Mouse (Mus musculus) CH12.LX (cell line): ENCODE data around the gene Cd2. TPM values are rescaled to one million over a fixed set of nuclear protein-coding genes. Genes with fewer than 3 reads are reported as not detected.

Experiments used
- DNase-seq: peaks from one replicate; pipeline ENCODE4 v3.0.0-alpha.2; 2013; ENCODE audit errors: extremely low read depth
- H3K27ac ChIP-seq: 2 replicates; pipeline ENCODE4 v1.5.1; 2012; ENCODE audit warnings: low read depth, mild to moderate bottlenecking, control low read depth, moderate library complexity; ENCODE audit not compliant: insufficient read depth
- H3K27me3 ChIP-seq: replicated peaks from 2 replicates; pipeline ENCODE3; 2012; ENCODE audit warnings: inconsistent platforms
- H3K36me3 ChIP-seq, 2 experiments: replicated peaks in 1 of 2; 2 replicates each; pipeline versions ENCODE3 to v1.6.1; 2012; ENCODE audit warnings: inconsistent platforms in 1 of 2, low read length in 1 of 2, mild to moderate bottlenecking in 1 of 2, mixed read lengths in 1 of 2, moderate library complexity in 1 of 2; ENCODE audit not compliant: control insufficient read depth in 1 of 2, insufficient read depth in 1 of 2
- H3K4me1 ChIP-seq, 2 experiments: 2 replicates each; pipeline ENCODE4 v1.6.1; 2012; ENCODE audit warnings: inconsistent platforms in 1 of 2, moderate library complexity in 1 of 2; ENCODE audit not compliant: insufficient read depth in 2 of 2, control insufficient read depth in 1 of 2
- H3K4me2 ChIP-seq: 2 replicates; pipeline ENCODE4 v1.6.1; 2012; ENCODE audit warnings: low read depth, mild to moderate bottlenecking, control low read depth; ENCODE audit not compliant: poor library complexity, insufficient read depth, severe bottlenecking
- H3K4me3 ChIP-seq, 3 experiments: fragments of 150-350 bp in 1 of 3; sonication (generic) in 1 of 3; replicated peaks in 1 of 3; 2 replicates each; pipeline versions ENCODE3 to v1.5.1; 2011 to 2012; ENCODE audit warnings: low read depth in 2 of 3, low read length in 2 of 3, mild to moderate bottlenecking in 2 of 3, moderate library complexity in 2 of 3, control low read depth in 1 of 3, improper control_type of control experiment in 1 of 3, inconsistent platforms in 1 of 3, mixed read lengths in 1 of 3; ENCODE audit not compliant: poor library complexity in 1 of 3
- H3K79me2 ChIP-seq: replicated peaks from 2 replicates; pipeline ENCODE4 v1.6.1; 2012; ENCODE audit warnings: mild to moderate bottlenecking, moderate library complexity; ENCODE audit not compliant: control insufficient read depth, poor library complexity, insufficient read depth, severe bottlenecking; ENCODE audit errors: extremely low read depth
- H3K9ac ChIP-seq: 2 replicates; pipeline ENCODE4 v1.6.1; 2012; ENCODE audit warnings: low read depth, mild to moderate bottlenecking, control low read depth, moderate library complexity; ENCODE audit not compliant: insufficient read depth
- H3K9me3 ChIP-seq: replicated peaks from 2 replicates; pipeline ENCODE3; 2012; ENCODE audit warnings: low read length, inconsistent platforms, mixed read lengths
- CHD1 ChIP-seq: IDR thresholded peaks from 2 replicates; pipeline ENCODE4 v1.6.1; 2012; ENCODE audit warnings: low read depth, low read length, improper control_type of control experiment, inconsistent platforms
- CHD2 ChIP-seq: IDR thresholded peaks from 2 replicates; pipeline ENCODE4 v1.6.1; 2011; ENCODE audit warnings: low read length, improper control_type of control experiment
- CTCF ChIP-seq, 2 experiments: IDR thresholded peaks in 1 of 2; conservative IDR thresholded peaks in 1 of 2; 2 replicates each; pipeline ENCODE4 v1.5.1; 2011 to 2012; ENCODE audit warnings: low read depth in 2 of 2, low read length in 2 of 2, improper control_type of control experiment in 1 of 2, inconsistent platforms in 1 of 2, mild to moderate bottlenecking in 1 of 2, moderate library complexity in 1 of 2
- E2F4 ChIP-seq: IDR thresholded peaks from 2 replicates; pipeline ENCODE4 v1.6.1; 2011; ENCODE audit warnings: low read depth, low read length, improper control_type of control experiment; ENCODE audit not compliant: insufficient replicate concordance
- ELF1 ChIP-seq: IDR thresholded peaks from 2 replicates; pipeline ENCODE4 v1.6.1; 2014; ENCODE audit warnings: low read depth, mild to moderate bottlenecking, inconsistent platforms, low read length, improper control_type of control experiment
- HCFC1 ChIP-seq: IDR thresholded peaks from 2 replicates; pipeline ENCODE4 v1.6.1; 2012; ENCODE audit warnings: low read depth, mild to moderate bottlenecking, inconsistent platforms, low read length, improper control_type of control experiment
- IRF4 ChIP-seq: IDR thresholded peaks from 2 replicates; pipeline ENCODE4 v1.6.1; 2014; ENCODE audit warnings: low read depth, mild to moderate bottlenecking, inconsistent platforms, low read length, improper control_type of control experiment
- JUN ChIP-seq: IDR thresholded peaks from 2 replicates; pipeline ENCODE4 v1.6.1; 2011; ENCODE audit warnings: low read depth, mild to moderate bottlenecking, low read length, improper control_type of control experiment, moderate library complexity; ENCODE audit not compliant: insufficient read depth
- MAFK ChIP-seq: IDR thresholded peaks from 2 replicates; pipeline ENCODE4 v1.6.1; 2011; ENCODE audit warnings: low read length, improper control_type of control experiment; ENCODE audit not compliant: insufficient replicate concordance
- MAX ChIP-seq: IDR thresholded peaks from 2 replicates; pipeline ENCODE4 v1.6.1; 2011; ENCODE audit warnings: low read length, improper control_type of control experiment
- MAZ ChIP-seq: IDR thresholded peaks from 2 replicates; pipeline ENCODE4 v1.6.1; 2012; ENCODE audit warnings: low read depth, mild to moderate bottlenecking, inconsistent platforms, low read length, improper control_type of control experiment, moderate library complexity
- MXI1 ChIP-seq: IDR thresholded peaks from 2 replicates; pipeline ENCODE4 v1.6.1; 2011; ENCODE audit warnings: mild to moderate bottlenecking, low read depth, low read length, improper control_type of control experiment
- NELFE ChIP-seq: IDR thresholded peaks from 2 replicates; pipeline ENCODE4 v1.6.1; 2011; ENCODE audit warnings: low read depth, low read length, improper control_type of control experiment
- PAX5 ChIP-seq: IDR thresholded peaks from 2 replicates; pipeline ENCODE4 v1.6.1; 2012; ENCODE audit warnings: low read length, inconsistent platforms, mixed read lengths
- POLR2A ChIP-seq: IDR thresholded peaks from 2 replicates; pipeline ENCODE4 v1.6.1; 2011; ENCODE audit warnings: low read depth, mild to moderate bottlenecking, improper control_type of control experiment, low read length
- POLR2AphosphoS2 ChIP-seq: IDR thresholded peaks from 2 replicates; pipeline ENCODE4 v1.6.1; 2011; ENCODE audit warnings: low read depth, low read length, improper control_type of control experiment
- SIN3A ChIP-seq: IDR thresholded peaks from 2 replicates; pipeline ENCODE4 v1.6.1; 2012; ENCODE audit warnings: low read length, improper control_type of control experiment, inconsistent platforms
- SMC3 ChIP-seq: IDR thresholded peaks from 2 replicates; pipeline ENCODE4 v1.6.1; 2011; ENCODE audit warnings: low read depth, low read length, improper control_type of control experiment
- TCF12 ChIP-seq: IDR thresholded peaks from 2 replicates; pipeline ENCODE4 v1.6.1; 2014; ENCODE audit warnings: low read depth, mild to moderate bottlenecking, inconsistent platforms, low read length, improper control_type of control experiment
- USF2 ChIP-seq: conservative IDR thresholded peaks from 2 replicates; pipeline ENCODE4 v1.6.1; 2011; ENCODE audit warnings: low read depth, low read length, improper control_type of control experiment
- ZMIZ1 ChIP-seq: IDR thresholded peaks from 2 replicates; pipeline ENCODE4 v1.6.1; 2012; ENCODE audit warnings: low read depth, mild to moderate bottlenecking, inconsistent platforms, low read length, improper control_type of control experiment
- ZNF384 ChIP-seq: IDR thresholded peaks from 2 replicates; pipeline ENCODE4 v1.6.1; 2012; ENCODE audit warnings: low read depth, low read length, improper control_type of control experiment, inconsistent platforms
- dilution Hi-C: fragments of 300-500 bp; cut with MboI; formaldehyde crosslinking; loops from 2 replicates; pipeline ENCODE4 v1.14.3; 2020; ENCODE audit warnings: low sequenced_read_pairs; ENCODE audit not compliant: extremely low pct_unique_long_range_greater_than_20kb, extremely low pct_ligation_motif_present
- in situ Hi-C: fragments of 300-500 bp; cut with MboI; formaldehyde crosslinking; loops from 3 replicates; pipeline ENCODE4 v1.14.3; 2019; ENCODE audit warnings: low sequenced_read_pairs, low pct_ligation_motif_present, low pct_unique_long_range_greater_than_20kb, mixed read lengths
- polyA plus RNA-seq: library from polyadenylated mRNA; unstranded; fragments of >175 nt; gene quantifications from 2 replicates; pipeline ENCODE4 v1.2.1, GENCODE M21; 2012; ENCODE audit warnings: low read depth; ENCODE audit not compliant: insufficient read length
- total RNA-seq, 2 experiments: library from RNA; depleted of rRNA; stranded (reverse); fragments of 300-350 nt in 1 of 2; fragments of >200 nt in 1 of 2; gene quantifications; 2 replicates each; pipeline ENCODE4 v1.2.3; 2012 to 2014

Gene Cd2
- total and polyA plus RNA-seq, 3 experiments = 9.5 to 35.0 (median 18.0) TPM

DNA sequence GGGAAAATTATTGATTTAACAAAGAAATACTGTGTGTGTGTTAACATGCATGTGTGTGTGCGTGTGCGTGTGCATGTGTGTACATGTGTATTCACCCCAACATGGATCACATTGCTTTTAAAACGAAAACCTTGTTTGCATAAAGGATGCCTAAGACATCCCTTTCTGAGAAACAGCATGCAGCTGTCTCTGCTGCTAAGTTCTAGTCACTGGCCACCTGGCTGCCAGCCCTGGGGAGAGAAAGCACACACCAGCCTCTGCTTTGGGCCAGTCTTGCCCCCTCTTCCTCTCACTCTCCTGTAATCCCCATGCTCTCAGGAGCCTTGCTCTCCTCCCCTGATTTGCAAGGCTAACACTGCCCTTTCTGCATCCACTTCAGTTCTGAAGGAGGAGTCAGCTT is 1.7 kb upstream of the Cd2 start (continued):
- peak; percentile 49; the same call in 1 of the 2 replicates for TF ChIP-seq SIN3A
- no peak for TF ChIP-seq ELF1
- peak; percentile 87 for TF ChIP-seq TCF12
- TF ChIP-seq ZMIZ1 = no peak
- TF ChIP-seq POLR2A = no peak
- TF ChIP-seq POLR2AphosphoS2 = no peak
- TF ChIP-seq MXI1 = peak; percentile 50
- no peak for TF ChIP-seq USF2
- no peak; the same call in 1 of the 2 replicates for TF ChIP-seq SMC3
- no peak for TF ChIP-seq ZNF384
- no peak for TF ChIP-seq PAX5
- no peak for TF ChIP-seq E2F4
- TF ChIP-seq MAX = peak; percentile 55
- TF ChIP-seq MAZ = no peak; the same call in 1 of the 2 replicates
- TF ChIP-seq HCFC1 = no peak
- TF ChIP-seq MAFK = no peak
- TF ChIP-seq CTCF (conservative IDR thresholded peaks at IDR 0.05 in 1 of 2, IDR thresholded peaks at IDR 0.05 in 1 of 2; ENCODE audit: low read depth in 2 of 2, low read length in 2 of 2) = no peak
- no peak; the same call in 1 of the 2 replicates for TF ChIP-seq IRF4
- no peak for TF ChIP-seq CHD2
- TF ChIP-seq NELFE = no peak

GRCm38 (mm10) chr3:101286336-101287325 is 1.1 kb downstream of the Cd2 start:
- no peak for DNase-seq
- H3K79me2 ChIP-seq = no peaks in the 10 kb centered on the region
- peaks cover 8 to 74% of the 10 kb centered on the region in 2 experiments for H3K4me1 ChIP-seq
- peaks cover 0 to 13% of the 10 kb centered on the region in 2 experiments for H3K36me3 ChIP-seq
- dilution Hi-C loops = no loop called here
- peak overlapping the region; percentile 85 for H3K4me2 ChIP-seq
- no peak for TF ChIP-seq MXI1
- no peak for TF ChIP-seq SMC3
- no peak for TF ChIP-seq POLR2A
- TF ChIP-seq CHD1 = no peak
- 0 out of 2 replicates have a peak, but pooled peaks have one; percentile 23 for TF ChIP-seq SIN3A
- TF ChIP-seq JUN = no peak
- TF ChIP-seq, all 38 proteins: peak for 1
- Histone ChIP-seq H3K27ac (no peak overlapping the region), H3K4me3 (peak overlapping the region; percentile 29 to 56 (median 54)), H3K27me3 (no peaks in the 10 kb centered on the region), H3K9ac (peak overlapping the region; percentile 54; the same call in 1 of the 2 replicates), H3K9me3 (peaks cover 2% of the 10 kb centered on the region)
- in situ Hi-C loops = no loop called here
